Mouse (Mus musculus) kidney, adult 11 months (tissue): ENCODE measurements at regions not wholly inside any gene's neighbourhood (a gene's known extent, or its start where the extent isn't known, plus 50 kb on each side); places are given as distances from the start of the nearest gene placed in this dataset.

Experiments used
- DNase-seq: peaks from one replicate; pipeline ENCODE4 v3.0.0; 2022

DNA sequence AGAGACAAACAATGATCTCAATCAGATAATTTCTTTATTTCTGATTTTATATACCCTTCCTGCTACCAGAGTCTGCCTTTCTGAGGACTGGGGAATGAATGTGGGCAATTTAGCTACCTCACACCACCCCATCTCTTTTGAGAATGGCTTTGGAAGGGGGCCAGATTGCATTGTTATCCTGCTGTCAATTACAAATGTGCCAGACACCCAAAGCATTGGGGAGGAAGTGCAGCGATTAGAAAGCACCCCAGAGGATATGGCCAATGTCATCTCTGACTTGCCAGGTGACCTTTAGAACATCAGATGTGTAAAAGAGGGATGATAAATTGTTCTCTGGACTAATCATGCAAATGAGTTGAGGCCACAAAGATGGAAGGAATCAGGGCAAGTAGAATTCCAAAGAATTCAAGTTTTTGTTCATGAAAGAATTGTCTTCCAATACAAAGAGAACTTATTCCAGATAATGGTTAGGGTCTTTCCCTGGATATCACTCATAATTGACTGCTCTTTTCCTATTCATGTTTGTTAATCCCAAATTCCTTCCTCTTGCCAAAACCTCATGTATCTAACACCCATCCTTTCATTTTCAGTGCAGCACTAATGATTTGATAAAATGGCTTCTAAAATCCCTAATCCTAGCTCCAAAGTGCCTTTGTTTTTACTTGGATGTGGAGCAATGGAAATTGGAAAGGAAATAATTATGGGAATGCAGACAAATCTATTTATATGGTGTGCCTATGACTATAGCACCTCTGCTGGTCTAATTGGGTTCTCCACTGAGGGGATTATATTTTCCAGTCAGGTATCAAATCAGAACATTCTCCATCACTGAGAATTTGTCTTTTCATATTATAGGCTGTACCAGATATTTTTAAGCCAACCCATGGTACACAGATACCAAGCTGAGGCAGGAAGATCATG is 89.1 kb upstream of the Chl1 start:
- DNase-seq, result no peak

DNA sequence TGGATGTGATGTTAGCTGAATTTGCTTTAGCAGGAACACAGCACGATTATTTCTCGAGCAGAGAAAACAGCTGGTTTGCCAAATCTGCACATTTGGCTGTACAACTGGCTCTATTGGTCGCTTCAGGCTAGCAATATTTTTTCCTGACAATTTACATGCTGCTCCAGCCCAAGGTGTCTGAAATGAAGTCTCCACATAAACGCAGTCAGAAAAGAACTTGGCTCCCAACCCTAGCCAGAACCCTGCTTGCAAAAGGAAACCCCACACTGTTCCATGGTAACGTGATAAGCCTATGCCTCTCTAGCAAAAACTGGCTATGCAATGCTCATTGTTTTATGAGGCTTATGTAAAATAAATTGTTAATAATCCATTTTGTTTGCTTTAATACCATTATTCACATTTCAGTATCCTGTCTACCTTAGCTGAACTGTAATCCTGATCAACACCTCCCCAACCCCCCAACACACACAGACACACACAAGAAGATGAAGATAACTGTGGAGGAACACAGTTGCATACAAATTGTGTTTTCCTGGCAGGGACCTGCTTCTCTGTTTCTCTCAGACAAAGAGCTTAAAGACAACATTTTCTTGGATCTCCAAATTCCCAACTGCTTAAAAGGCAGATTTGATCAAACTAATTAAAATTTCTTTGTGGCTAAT is 79.3 kb upstream of the Chl1 start:
- no peak for DNase-seq

DNA sequence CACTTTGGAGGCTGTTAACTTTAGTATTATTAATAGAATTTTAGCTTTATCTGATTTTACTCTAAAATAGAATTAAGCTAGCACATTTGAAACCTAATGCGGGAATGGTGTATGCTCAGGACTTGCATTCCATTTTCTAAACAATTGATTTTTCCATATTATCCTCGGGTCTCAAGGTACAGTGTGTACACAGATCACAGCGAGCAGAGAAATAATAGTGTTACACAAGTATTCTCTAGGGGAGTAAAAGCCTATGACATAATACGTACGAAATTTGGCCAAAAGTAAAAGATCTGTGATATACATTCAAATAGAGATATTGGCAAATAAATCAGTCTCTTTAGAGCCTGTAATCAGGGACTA is 78.8 kb upstream of the Chl1 start:
- DNase-seq, result no peak
